Mouse (Mus musculus): ENCODE measurements at regions not wholly inside any gene's neighbourhood (a gene's known extent, or its start where the extent isn't known, plus 50 kb on each side); places are given as distances from the start of the nearest gene placed in this dataset.

GRCm38 (mm10) chr17:49205095-49205494, 223.1 kb upstream of the Mocs1 start:
- no peak for TF ChIP-seq CTCF (IDR thresholded peaks at IDR 0.05; ENCODE audit: borderline replicate concordance, control insufficient read depth, extremely low read depth, insufficient read depth, low read length, poor library complexity)
- no peak for TF ChIP-seq POLR2A (IDR thresholded peaks at IDR 0.05; ENCODE audit: control insufficient read depth, extremely low read depth, insufficient read depth, low read length, poor library complexity)

All from thymus, adult 2 months (tissue).